Mouse (Mus musculus) hindbrain, postnatal 0 days (tissue): Measurements from ENCODE around the gene Pno1. TPM values are rescaled to one million over a fixed set of nuclear protein-coding genes. Genes with fewer than 3 reads are reported as not detected.

Experiments
- ATAC-seq: fragments of 200-750 bp; cut with Nextera tagmentation; 2 replicates; pipeline ENCODE4 v1.8.0; 2017; ENCODE audit warnings: mild to moderate bottlenecking, moderate TSS enrichment, moderate library complexity
- DNase-seq: peaks from one replicate; pipeline ENCODE4 v3.0.0-alpha.2; 2015; ENCODE audit warnings: low spot score
- H3K27ac ChIP-seq: fragments of 300-500 bp; sonication (generic); 2 replicates; pipeline ENCODE4 v1.5.1; 2014; ENCODE audit warnings: mild to moderate bottlenecking
- H3K27me3 ChIP-seq: fragments of 300-500 bp; sonication (generic); 2 replicates; pipeline ENCODE4 v1.6.1; 2014; ENCODE audit warnings: low read length, mixed read lengths; ENCODE audit not compliant: insufficient read depth
- H3K36me3 ChIP-seq: fragments of 300-500 bp; sonication (generic); 2 replicates; pipeline ENCODE4 v1.6.1; 2014; ENCODE audit warnings: low read length, mixed read lengths; ENCODE audit not compliant: insufficient read depth
- H3K4me1 ChIP-seq: fragments of 300-500 bp; sonication (generic); 2 replicates; pipeline ENCODE4 v1.6.1; 2014; ENCODE audit warnings: antibody characterized with exemption, low read length, mixed read lengths; ENCODE audit not compliant: insufficient read depth
- H3K4me2 ChIP-seq: fragments of 300-500 bp; sonication (generic); 2 replicates; pipeline ENCODE4 v1.6.1; 2014; ENCODE audit warnings: low read depth, mild to moderate bottlenecking, low read length, moderate library complexity, mixed read lengths
- H3K4me3 ChIP-seq: fragments of 300-500 bp; sonication (generic); 2 replicates; pipeline ENCODE4 v1.5.1; 2014; ENCODE audit warnings: low read length
- H3K9ac ChIP-seq: fragments of 300-500 bp; sonication (generic); replicated peaks from 2 replicates; pipeline ENCODE4 v1.6.1; 2014; ENCODE audit warnings: mild to moderate bottlenecking, low read length, moderate library complexity, mixed read lengths
- H3K9me3 ChIP-seq: fragments of 300-500 bp; sonication (generic); 2 replicates; pipeline ENCODE4 v1.6.1; 2016; ENCODE audit warnings: low read length, mixed read lengths
- CTCF ChIP-seq: IDR thresholded peaks from 2 replicates; pipeline ENCODE4 v1.5.1; 2016; ENCODE audit warnings: antibody characterized with exemption, control low read depth, low read depth
- WGBS: fragments of 180-500 bp; shearing (Covaris S2); extraction: QIAGEN DNeasy Blood & Tissue Kit; methylation state at CpG from one replicate; pipeline ENCODE4 v1.1.7; 2014; 5-methylcytosine and 5-hydroxymethylcytosine counted together
- polyA plus RNA-seq: library from polyadenylated mRNA; unstranded; fragments of >200 nt; fragmentation: Nextera tagmentation; extraction: Ambion mirVana; gene quantifications from 2 replicates; pipeline ENCODE4 v1.2.1, GENCODE M21; 2015
- total RNA-seq: library from RNA; depleted of rRNA; stranded (reverse); fragments of >200 nt; gene quantifications from 2 replicates; pipeline ENCODE4 v1.2.3, GENCODE M21; 2014

Gene Pno1
- total and polyA plus RNA-seq, 2 experiments from 2014 or later = 25.0 to 56.4 TPM

- no peak for TF ChIP-seq CTCF
- Histone ChIP-seq H3K4me3 (no peak overlapping the region), H3K4me1 (no peaks in the 10 kb centered on the region), H3K27ac (no peak overlapping the region), H3K27me3 (no peaks in the 10 kb centered on the region), H3K9ac (no peak overlapping the region), H3K9me3 (no peaks in the 10 kb centered on the region), H3K4me2 (no peak overlapping the region), H3K36me3 (peaks cover 18% of the 10 kb centered on the region)
- DNase-seq (no peak), ATAC-seq (no peak)
- 87% methylated on average over 4 of the region's 4 CpGs for WGBS
Observed at GRCm38 (mm10) chr11:17200936-17201335, 10.4 kb downstream of the Pno1 start.

- H3K9me3 ChIP-seq = no peaks in the 10 kb centered on the region
- H3K4me3 ChIP-seq = no peak overlapping the region
- no peak overlapping the region for H3K27ac ChIP-seq
- H3K9ac ChIP-seq = no peak overlapping the region
- no peak for TF ChIP-seq CTCF
- ATAC-seq (no peak), DNase-seq (no peak)
- no peaks in the 10 kb centered on the region for H3K4me1 ChIP-seq
- no peak overlapping the region for H3K4me2 ChIP-seq
- peaks cover 22% of the 10 kb centered on the region for H3K36me3 ChIP-seq
- no peaks in the 10 kb centered on the region for H3K27me3 ChIP-seq
- 90% methylated on average over 3 of the region's 3 CpGs for WGBS
Observed at GRCm38 (mm10) chr11:17199840-17200501, 11.4 kb downstream of the Pno1 start.

- Histone ChIP-seq H3K27ac (no peak overlapping the region), H3K9ac (no peak overlapping the region), H3K27me3 (no peaks in the 10 kb centered on the region), H3K4me2 (no peak overlapping the region), H3K9me3 (no peaks in the 10 kb centered on the region), H3K4me3 (no peak overlapping the region), H3K4me1 (no peaks in the 10 kb centered on the region), H3K36me3 (peaks cover 27% of the 10 kb centered on the region)
- DNase-seq (no peak), ATAC-seq (no peak)
- no peak for TF ChIP-seq CTCF
- WGBS = 93% methylated on average over 5 of the region's 5 CpGs
Observed at GRCm38 (mm10) chr11:17199170-17199569, 12.2 kb downstream of the Pno1 start.

GRCm38 (mm10) chr11:17192151-17192844, 19.1 kb downstream of the Pno1 start:
- Histone ChIP-seq H3K4me3 (no peak overlapping the region), H3K4me2 (no peak overlapping the region), H3K9me3 (no peaks in the 10 kb centered on the region), H3K4me1 (no peaks in the 10 kb centered on the region), H3K9ac (no peak overlapping the region), H3K36me3 (peaks cover 18% of the 10 kb centered on the region), H3K27ac (no peak overlapping the region), H3K27me3 (no peaks in the 10 kb centered on the region)
- DNase-seq (no peak), ATAC-seq (no peak)
- 75% methylated on average over 9 of the region's 9 CpGs for WGBS
- peak; percentile 41 for TF ChIP-seq CTCF

- 48% methylated on average over 3 of the region's 3 CpGs for WGBS
- no peaks in the 10 kb centered on the region for H3K27me3 ChIP-seq
- TF ChIP-seq CTCF = no peak
Observed at GRCm38 (mm10) chr11:17188786-17189185, 22.6 kb downstream of the Pno1 start.

GRCm38 (mm10) chr11:17187649-17188048, 23.7 kb downstream of the Pno1 start:
- Histone ChIP-seq H3K4me2 (no peak overlapping the region), H3K9ac (no peak overlapping the region), H3K4me1 (no peaks in the 10 kb centered on the region), H3K4me3 (no peak overlapping the region), H3K27me3 (no peaks in the 10 kb centered on the region), H3K36me3 (no peaks in the 10 kb centered on the region), H3K9me3 (no peaks in the 10 kb centered on the region), H3K27ac (no peak overlapping the region)
- no peak for DNase-seq
- no peak for ATAC-seq
- no peak for TF ChIP-seq CTCF
- 78% methylated on average over 3 of the region's 3 CpGs for WGBS

More at GRCm38 (mm10) chr11:17188786-17189185, 22.6 kb downstream of the Pno1 start:
- DNase-seq = no peak
- H3K4me2 ChIP-seq = no peak overlapping the region
- no peak overlapping the region for H3K9ac ChIP-seq
- no peaks in the 10 kb centered on the region for H3K4me1 ChIP-seq
- no peak overlapping the region for H3K4me3 ChIP-seq
- H3K27ac ChIP-seq = no peak overlapping the region
- H3K36me3 ChIP-seq = no peaks in the 10 kb centered on the region
- no peaks in the 10 kb centered on the region for H3K9me3 ChIP-seq
- no peak for ATAC-seq

GRCm38 (mm10) chr11:17183165-17183564, 28.2 kb downstream of the Pno1 start:
- Histone ChIP-seq H3K27ac (no peak overlapping the region), H3K36me3 (no peaks in the 10 kb centered on the region), H3K4me3 (no peak overlapping the region), H3K4me2 (no peak overlapping the region), H3K9ac (no peak overlapping the region), H3K27me3 (no peaks in the 10 kb centered on the region), H3K4me1 (no peaks in the 10 kb centered on the region), H3K9me3 (no peaks in the 10 kb centered on the region)
- no peak for TF ChIP-seq CTCF
- ATAC-seq (no peak), DNase-seq (no peak)
- 84% methylated on average over 2 of the region's 2 CpGs for WGBS
